Mouse (Mus musculus) intestine, postnatal 0 days (tissue): Measurements from ENCODE around the gene Tmem266. TPM values are rescaled to one million over a fixed set of nuclear protein-coding genes. Genes with fewer than 3 reads are reported as not detected.

ENCODE experiments used
- ATAC-seq: fragments of 200-750 bp; cut with Nextera tagmentation; 2 replicates; pipeline ENCODE4 v1.8.0; 2017; ENCODE audit warnings: mild to moderate bottlenecking, moderate TSS enrichment, moderate library complexity
- H3K27ac ChIP-seq: fragments of 300-500 bp; sonication (generic); 2 replicates; pipeline ENCODE4 v1.5.1; 2014; ENCODE audit warnings: mild to moderate bottlenecking, low read depth, low read length, moderate library complexity
- H3K27me3 ChIP-seq: fragments of 300-500 bp; sonication (generic); replicated peaks from 2 replicates; pipeline ENCODE4 v1.6.1; 2014; ENCODE audit warnings: low read length, mixed read lengths; ENCODE audit not compliant: control insufficient read depth, insufficient read depth
- H3K36me3 ChIP-seq: fragments of 300-500 bp; sonication (generic); 2 replicates; pipeline ENCODE4 v1.6.1; 2014; ENCODE audit warnings: mild to moderate bottlenecking, moderate library complexity; ENCODE audit not compliant: control insufficient read depth, insufficient read depth
- H3K4me1 ChIP-seq: fragments of 300-500 bp; sonication (generic); replicated peaks from 2 replicates; pipeline ENCODE4 v1.6.1; 2014; ENCODE audit warnings: antibody characterized with exemption, low read length, mixed read lengths; ENCODE audit not compliant: control insufficient read depth, insufficient read depth
- H3K4me2 ChIP-seq: fragments of 300-500 bp; sonication (generic); replicated peaks from 2 replicates; pipeline ENCODE4 v1.6.1; 2014; ENCODE audit warnings: low read depth, mild to moderate bottlenecking, moderate library complexity
- H3K4me3 ChIP-seq: fragments of 300-500 bp; sonication (generic); 2 replicates; pipeline ENCODE4 v1.5.1; 2014; ENCODE audit warnings: low read depth, low read length
- H3K9ac ChIP-seq: fragments of 300-500 bp; sonication (generic); 2 replicates; pipeline ENCODE4 v1.6.1; 2014; ENCODE audit warnings: mild to moderate bottlenecking, low read depth, low read length
- H3K9me3 ChIP-seq: fragments of 300-500 bp; sonication (generic); 2 replicates; pipeline ENCODE4 v1.6.1; 2016; ENCODE audit warnings: mixed run types; ENCODE audit not compliant: control insufficient read depth
- CTCF ChIP-seq: sonication (generic); IDR thresholded peaks from 2 replicates; pipeline ENCODE4 v1.5.1; 2016; ENCODE audit warnings: low read depth, mild to moderate bottlenecking, control low read depth, antibody characterized with exemption, moderate library complexity
- WGBS: fragments of 180-500 bp; shearing (Covaris S2); extraction: QIAGEN DNeasy Blood & Tissue Kit; methylation state at CpG from one replicate; pipeline ENCODE4 v1.1.7; 2014; 5-methylcytosine and 5-hydroxymethylcytosine counted together
- polyA plus RNA-seq: library from polyadenylated mRNA; unstranded; fragments of >200 nt; fragmentation: Nextera tagmentation; extraction: Ambion mirVana; gene quantifications from 2 replicates; pipeline ENCODE4 v1.2.1, GENCODE M21; 2015

Gene Tmem266
- polyA plus RNA-seq, 1 experiment from 2014 or later: 0.21 TPM

GRCm38 (mm10) chr9:55291966-55292365 lies 34.7 kb upstream of the Tmem266 start:
- Histone ChIP-seq H3K27me3 (no peaks in the 10 kb centered on the region), H3K9ac (no peak overlapping the region), H3K4me1 (no peaks in the 10 kb centered on the region), H3K27ac (no peak overlapping the region), H3K36me3 (no peaks in the 10 kb centered on the region), H3K9me3 (no peaks in the 10 kb centered on the region), H3K4me3 (no peak overlapping the region), H3K4me2 (no peak overlapping the region)
- ATAC-seq: no peak
- TF ChIP-seq CTCF: no peak
- 88% methylated on average over 4 of the region's 4 CpGs for WGBS

- TF ChIP-seq CTCF: no peak
- 28% methylated on average over 2 of the region's 2 CpGs for WGBS
- H3K4me2 ChIP-seq: no peak overlapping the region
- peak; percentile 85 for ATAC-seq
- H3K9ac ChIP-seq: no peak overlapping the region
- no peaks in the 10 kb centered on the region for H3K27me3 ChIP-seq
- H3K9me3 ChIP-seq: no peaks in the 10 kb centered on the region
- H3K36me3 ChIP-seq: no peaks in the 10 kb centered on the region
- no peak overlapping the region for H3K4me3 ChIP-seq
- H3K4me1 ChIP-seq: no peaks in the 10 kb centered on the region
- H3K27ac ChIP-seq: peak overlapping the region; percentile 15; the same call in 1 of the 2 replicates
Observed at GRCm38 (mm10) chr9:55296221-55296620, 30.5 kb upstream of the Tmem266 start.

GRCm38 (mm10) chr9:55307066-55307465 lies 19.6 kb upstream of the Tmem266 start:
- no peaks in the 10 kb centered on the region for H3K27me3 ChIP-seq
- no peak overlapping the region for H3K27ac ChIP-seq
- TF ChIP-seq CTCF: no peak
- no peaks in the 10 kb centered on the region for H3K9me3 ChIP-seq
- no peak overlapping the region for H3K4me3 ChIP-seq
- H3K4me1 ChIP-seq: no peaks in the 10 kb centered on the region
- H3K36me3 ChIP-seq: no peaks in the 10 kb centered on the region
- H3K9ac ChIP-seq: no peak overlapping the region
- ATAC-seq: no peak
- H3K4me2 ChIP-seq: no peak overlapping the region
- 50% methylated on average over 2 of the region's 2 CpGs for WGBS

- H3K9ac ChIP-seq: no peak overlapping the region
- no peak overlapping the region for H3K4me2 ChIP-seq
- WGBS: 53% methylated on average over 5 of the region's 5 CpGs
- no peaks in the 10 kb centered on the region for H3K36me3 ChIP-seq
- no peaks in the 10 kb centered on the region for H3K9me3 ChIP-seq
- H3K4me3 ChIP-seq: no peak overlapping the region
- no peaks in the 10 kb centered on the region for H3K27me3 ChIP-seq
- H3K4me1 ChIP-seq: no peaks in the 10 kb centered on the region
- no peak for ATAC-seq
- no peak overlapping the region for H3K27ac ChIP-seq
- no peak for TF ChIP-seq CTCF
Observed at GRCm38 (mm10) chr9:55307557-55307956, 19.2 kb upstream of the Tmem266 start.

GRCm38 (mm10) chr9:55308455-55308854 lies 18.3 kb upstream of the Tmem266 start:
- ATAC-seq: no peak
- Histone ChIP-seq H3K9ac (no peak overlapping the region), H3K4me3 (no peak overlapping the region), H3K9me3 (no peaks in the 10 kb centered on the region), H3K36me3 (no peaks in the 10 kb centered on the region), H3K27me3 (no peaks in the 10 kb centered on the region), H3K4me1 (no peaks in the 10 kb centered on the region), H3K4me2 (no peak overlapping the region), H3K27ac (no peak overlapping the region)
- TF ChIP-seq CTCF: no peak
- WGBS: 81% methylated on average over 5 of the region's 5 CpGs

GRCm38 (mm10) chr9:55311560-55311959 lies 15.2 kb upstream of the Tmem266 start:
- no peak overlapping the region for H3K9ac ChIP-seq
- ATAC-seq: peak; percentile 68
- no peak overlapping the region for H3K4me3 ChIP-seq
- H3K9me3 ChIP-seq: no peaks in the 10 kb centered on the region
- 9% methylated on average over 5 of the region's 5 CpGs for WGBS
- no peaks in the 10 kb centered on the region for H3K36me3 ChIP-seq
- no peaks in the 10 kb centered on the region for H3K4me1 ChIP-seq
- no peak overlapping the region for H3K27ac ChIP-seq
- H3K4me2 ChIP-seq: no peak overlapping the region
- H3K27me3 ChIP-seq: no peaks in the 10 kb centered on the region
- peak; percentile 94 for TF ChIP-seq CTCF
